Mouse (Mus musculus): ENCODE results near the gene Fam162b.

Fam162b gene

DNA sequence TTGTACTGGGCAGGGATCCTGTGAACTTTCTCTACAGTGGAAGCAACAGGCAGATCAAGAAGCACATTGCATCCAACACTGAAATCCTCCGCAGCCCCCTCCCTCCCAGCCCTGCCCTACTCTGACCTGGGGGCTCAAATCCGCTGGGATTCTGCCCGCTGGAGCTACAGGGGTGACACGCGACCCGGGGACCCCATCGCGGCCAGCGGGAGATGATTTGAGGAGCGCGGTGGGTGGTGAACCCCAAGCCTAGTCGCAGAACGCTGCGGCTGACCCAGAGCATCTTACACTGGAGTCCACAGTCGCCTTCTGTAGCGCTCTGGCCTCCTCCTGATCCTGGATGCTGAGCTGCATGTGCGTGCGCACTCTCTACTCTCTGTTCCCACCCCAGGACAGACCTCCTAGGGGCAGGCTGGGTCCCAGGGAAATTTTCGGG is at the start of gene Fam162b:
Fam162b (minus strand) TSS at position 379 of the 436 bp plus-strand sequence.
- in situ Hi-C loops (cut with MboI, MseI), result no loop called here

DNA sequence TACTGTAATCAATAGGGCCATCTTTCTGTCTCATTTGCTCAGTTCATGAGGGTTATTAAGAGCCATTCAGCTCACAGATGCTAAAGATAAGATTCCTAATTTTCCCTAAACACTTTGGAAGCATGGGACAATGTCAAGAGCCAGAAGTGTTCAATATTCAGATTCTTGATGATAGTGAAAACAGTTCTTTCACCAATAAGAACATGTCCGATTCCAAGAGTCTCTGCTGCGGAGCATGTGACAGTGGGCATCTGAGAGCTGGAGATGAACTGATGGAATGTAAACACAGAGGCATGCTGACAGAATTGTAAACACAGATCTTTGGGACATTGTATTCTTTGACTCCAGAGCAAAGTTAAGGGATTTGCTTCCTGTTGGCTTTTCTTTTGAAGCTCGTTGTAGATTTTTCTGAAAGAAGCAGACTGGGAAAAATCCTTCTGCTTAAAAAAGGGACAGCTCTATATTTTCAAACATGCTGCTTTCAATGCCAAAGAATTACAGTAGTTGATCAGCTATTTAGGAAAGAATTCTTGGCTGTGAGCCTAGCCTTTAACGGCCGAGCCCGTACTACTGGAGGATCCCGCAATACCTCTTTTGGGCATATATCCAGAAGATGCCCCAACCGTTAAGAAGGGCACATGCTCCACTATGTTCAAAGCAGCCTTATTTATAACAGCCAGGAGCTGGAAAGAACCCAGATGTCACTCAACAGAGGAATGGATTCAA is 41.3 kb upstream of the Fam162b start, which contains the start of gene Gprc6a:
Gprc6a (minus strand) TSS at position 51 of the 726 bp plus-strand sequence.
- in situ Hi-C loops (cut with MboI, MseI), result no loop called here

DNA sequence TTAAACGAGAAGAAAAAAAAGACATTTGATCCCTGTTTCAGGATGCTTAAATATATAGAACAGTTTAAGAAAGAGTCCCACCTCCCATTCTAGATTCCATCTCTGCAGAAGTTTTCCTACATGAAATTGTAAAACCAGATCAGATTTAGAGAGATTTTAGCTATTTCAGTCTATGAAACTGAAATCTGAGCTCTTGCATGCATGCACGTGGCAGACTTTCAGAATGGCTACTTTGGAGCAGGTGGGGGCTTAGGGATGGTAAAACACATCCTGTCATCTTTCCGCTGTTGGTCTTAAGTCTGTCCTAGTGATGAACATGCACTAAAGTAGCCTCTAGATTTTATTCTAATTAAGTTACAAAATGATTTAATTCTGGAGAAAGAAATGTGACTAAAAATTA is 30.9 kb upstream of the Fam162b start:
- in situ Hi-C loops (cut with MboI, MseI), result no loop called here

DNA sequence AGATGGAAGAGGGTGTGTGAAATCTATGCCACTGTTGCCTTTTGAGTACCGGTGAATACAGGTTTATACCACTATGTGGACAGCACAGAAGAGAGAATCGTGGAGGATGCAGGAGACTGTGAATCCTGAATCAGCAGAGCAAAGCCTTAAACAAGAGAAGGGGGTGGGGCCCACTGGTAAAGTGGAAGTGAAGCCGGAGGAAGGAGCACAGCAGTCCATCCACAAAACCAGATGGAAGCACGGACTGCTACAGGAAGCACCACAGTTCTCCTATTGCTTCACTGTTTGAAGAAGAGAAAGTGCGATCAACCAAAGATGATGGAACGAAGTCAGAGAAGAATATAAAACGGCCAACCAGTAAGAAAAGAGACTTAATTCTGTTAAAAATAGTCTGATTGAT is 29.8 kb upstream of the Fam162b start:
- in situ Hi-C loops (cut with MboI, MseI), result no loop called here

DNA sequence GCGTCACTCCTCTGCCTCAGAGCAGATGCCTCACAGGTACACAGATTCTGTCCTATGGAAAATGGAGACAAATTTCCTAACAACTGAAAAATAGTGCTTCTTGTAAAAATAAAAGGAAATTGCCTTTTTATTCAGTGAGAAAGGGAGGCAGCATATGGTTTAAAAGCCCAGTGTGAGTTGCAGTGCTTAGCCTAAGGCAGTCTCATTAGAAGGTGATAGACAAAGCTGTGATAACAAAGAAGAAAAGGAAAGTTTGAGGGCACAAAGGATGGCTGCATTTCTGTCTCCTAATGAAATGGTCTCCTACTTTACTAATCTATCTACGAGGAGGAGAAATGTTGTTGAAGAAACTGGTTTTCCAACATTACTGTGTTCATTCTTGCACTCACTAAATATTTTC is 28.2 kb upstream of the Fam162b start:
- in situ Hi-C loops (cut with MboI, MseI), result no loop called here

DNA sequence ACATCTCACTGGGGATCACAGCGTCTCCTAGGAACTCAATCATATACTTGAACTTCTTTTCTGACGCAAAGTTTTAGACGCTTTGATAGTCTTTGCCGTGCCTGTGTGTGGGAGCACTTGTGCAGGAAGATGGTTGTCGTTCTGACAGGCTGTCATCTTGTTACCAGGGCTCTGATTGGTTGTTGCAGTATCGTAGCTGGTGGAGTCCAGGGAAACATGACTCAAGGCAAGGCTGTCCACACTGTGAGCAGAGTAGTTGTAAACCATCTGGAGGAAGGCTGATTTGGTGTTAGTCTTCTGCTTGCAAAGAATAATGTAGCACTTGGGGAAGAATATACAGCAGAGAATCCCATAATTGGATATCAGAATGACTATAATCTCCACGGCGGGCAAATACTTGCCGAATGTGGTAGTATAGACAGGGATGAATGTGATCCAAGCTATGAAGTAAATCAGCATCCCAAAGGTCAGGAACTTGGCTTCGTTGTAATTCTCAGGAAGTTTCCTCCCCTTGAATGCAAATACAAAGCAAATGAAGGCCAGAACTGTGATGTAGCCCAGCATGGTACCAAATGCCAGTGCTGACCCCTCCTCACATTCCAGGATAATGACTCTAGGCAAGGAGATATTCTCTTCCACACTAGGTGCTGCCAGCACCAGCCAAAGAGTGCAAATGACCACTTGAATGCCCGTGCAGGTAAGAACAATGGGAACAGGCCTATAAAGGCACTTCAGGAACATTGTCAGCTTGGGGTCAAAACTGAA is 24.7 kb upstream of the Fam162b start:
- in situ Hi-C loops (cut with MboI, MseI), result no loop called here

DNA sequence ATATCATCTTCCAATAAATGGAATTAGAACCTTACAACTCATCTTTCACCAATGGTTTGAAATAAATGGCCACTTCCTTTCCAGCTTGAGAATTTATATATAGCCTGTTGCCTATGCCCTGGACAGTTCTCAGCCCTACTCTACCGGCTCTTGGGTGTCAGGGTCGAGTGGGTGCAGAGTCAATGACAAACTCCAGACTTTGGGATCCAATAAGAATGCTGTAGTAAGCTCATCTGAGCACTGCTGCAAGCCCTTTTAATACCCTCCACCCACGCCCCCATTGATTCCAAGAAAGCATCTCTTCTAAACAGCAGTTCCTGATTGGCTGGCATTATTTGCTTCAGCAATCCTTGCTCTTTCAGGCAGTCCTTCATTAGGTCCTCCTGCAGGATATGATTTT is 23.1 kb upstream of the Fam162b start:
- in situ Hi-C loops (cut with MboI, MseI), result no loop called here

DNA sequence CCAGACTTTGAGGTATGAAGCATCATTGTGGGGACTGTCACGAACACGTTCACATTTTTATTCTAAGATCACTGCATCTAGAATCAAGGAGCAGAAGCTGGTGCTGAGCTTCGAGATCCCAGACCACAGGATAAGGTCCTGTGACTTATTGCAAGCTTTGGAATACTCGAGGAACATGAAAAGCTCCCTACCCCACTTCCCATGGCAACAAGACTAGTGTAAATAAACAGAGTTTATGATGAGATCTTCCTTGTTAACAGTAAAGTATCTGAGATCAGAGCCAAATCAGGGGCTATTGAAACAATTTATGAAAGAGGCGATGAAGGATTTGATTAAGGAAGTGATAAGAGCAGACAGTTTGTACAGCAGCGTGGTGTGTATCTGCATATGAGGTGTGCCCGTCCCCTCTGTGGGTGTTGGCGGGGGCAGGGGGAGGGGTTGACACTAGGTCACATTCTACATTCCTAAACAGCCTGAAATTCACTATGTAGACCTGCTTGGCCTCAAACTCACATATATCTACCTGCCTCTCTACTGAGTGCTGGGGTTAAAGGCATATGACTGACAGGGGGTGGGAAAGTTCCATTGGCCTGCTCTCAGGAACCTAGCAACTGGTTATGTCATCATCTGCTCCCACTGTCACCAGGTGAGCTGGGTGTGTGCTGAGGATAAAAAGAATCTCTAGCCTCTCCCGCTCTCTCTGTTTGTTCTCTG is 21.8 kb upstream of the Fam162b start:
- in situ Hi-C loops (cut with MboI, MseI), result no loop called here

DNA sequence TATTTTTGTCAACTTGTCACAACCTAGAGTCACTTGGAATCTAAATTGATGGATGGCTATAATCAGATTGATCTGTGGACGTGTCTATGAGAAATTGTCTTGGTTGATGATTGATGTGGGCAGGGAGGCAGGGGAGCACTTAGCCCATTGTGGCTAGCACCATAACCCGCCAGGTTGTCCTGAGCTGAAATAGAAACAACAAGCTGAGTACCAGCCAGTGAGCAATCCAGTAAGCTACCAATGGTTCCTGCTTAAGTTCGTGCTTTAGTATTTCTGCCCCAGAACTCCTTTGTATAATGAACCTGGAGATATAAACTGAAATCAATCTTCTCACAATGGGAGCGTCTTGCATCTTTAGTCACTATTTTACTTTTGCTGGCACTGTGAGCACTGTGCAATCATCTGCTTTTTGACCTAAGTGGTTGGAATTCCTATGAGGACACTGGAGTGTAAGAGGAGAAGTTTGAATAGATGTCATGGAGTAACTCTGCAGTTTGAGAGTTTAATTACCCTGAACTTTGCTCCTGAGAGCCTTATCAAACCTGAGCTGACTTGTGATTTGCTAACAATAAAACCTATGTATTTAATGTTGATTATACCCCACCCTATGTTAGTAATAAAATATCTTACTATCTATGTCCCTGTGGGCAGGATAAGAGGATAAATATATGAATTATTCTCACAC is 19.6 kb upstream of the Fam162b start:
- in situ Hi-C loops (cut with MboI, MseI), result no loop called here

DNA sequence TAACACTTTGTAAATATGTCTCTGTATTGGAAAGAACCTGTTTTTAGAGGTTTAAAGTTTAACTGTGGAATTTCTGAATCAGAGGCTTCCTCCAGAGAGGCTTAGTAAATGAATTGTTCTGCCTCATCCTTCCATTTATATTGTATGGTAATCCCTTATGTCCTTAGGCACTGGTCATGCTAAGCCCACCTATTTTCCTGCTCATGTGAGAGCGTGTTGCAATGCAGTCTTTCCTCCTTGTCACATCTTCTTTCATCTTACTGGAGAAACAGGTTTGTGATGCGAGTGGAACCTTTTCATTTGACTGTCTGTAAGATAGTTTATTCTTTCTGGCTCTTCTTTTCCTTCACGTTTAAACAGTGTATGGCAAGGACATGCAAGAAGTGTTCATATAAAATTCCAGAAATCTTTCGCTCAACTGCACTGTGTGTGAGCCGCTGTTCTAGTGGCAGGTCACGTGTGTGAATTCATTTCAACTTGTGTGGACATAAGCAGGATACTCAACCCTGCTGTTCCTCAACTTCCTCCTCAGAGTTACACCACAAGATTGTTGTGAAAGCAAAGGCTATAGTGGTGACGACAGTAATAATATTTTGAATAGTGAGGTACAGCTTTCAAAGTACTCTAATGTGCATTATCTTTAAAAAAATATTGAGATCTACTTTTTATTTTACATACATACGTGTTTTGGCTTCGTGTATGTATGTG is 6.8 kb upstream of the Fam162b start:
- in situ Hi-C loops (cut with MboI, MseI), result no loop called here

DNA sequence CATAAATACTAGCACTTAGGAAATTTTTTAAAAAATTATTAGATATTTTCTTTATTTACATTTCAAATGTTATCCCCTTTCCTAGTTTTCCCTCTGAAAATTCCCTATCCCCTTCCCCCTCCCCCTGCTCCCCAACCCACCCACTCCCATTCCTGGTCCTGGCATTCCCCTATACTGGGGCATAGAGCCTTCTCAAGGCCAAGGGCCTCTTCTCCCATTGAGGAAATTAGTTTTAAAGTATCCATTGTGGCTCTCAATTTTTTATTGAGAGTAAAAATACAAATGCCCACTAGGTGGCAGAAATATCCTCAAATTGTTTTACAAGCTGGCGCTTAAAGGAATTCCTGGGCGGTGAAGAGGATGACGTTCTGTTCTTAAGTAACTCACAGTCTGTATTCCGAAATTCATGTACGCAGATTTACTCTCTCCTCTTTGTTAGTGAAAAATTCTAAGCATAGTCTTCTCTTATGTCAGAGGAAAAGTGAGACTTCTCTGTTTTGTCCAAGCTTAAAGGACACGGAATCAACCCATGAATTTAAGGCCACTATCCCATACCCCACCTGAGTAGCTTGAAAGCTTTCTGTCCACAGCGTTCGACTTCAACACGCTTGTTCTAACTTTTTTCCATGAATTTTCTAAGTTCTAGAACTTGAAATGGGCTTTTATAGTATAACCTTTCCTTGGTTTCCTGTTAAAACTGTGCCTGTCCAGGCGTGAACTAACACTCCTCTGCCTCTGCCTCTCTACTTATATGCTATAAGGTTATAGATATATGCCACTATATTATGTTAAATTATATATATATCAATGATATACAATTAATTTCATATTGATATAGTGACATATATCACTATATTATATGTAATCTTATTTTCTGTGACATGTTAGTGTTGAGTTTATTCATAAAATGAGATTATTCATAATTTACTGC is 4.9 kb upstream of the Fam162b start:
- in situ Hi-C loops (cut with MboI, MseI), result no loop called here

DNA sequence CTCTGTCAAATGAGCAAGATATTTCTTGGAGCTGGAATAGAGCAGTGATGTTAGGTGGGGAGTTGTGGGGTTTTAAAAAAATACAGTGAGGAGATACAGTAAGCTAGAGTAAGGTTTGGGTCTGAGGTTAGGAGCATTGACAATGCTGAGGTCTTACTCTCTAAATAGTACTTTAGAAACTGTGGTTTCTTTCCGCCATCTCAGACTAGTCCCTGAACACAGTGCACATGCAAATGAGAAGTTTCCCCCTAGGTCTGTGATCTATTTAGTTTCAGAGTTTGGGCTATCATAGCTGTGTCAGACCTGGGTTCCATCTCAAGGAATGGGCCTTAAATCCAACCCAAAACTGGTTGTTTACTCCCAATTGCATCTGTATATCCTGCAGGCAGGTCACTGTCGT is 1.3 kb upstream of the Fam162b start:
- in situ Hi-C loops (cut with MboI, MseI), result no loop called here

DNA sequence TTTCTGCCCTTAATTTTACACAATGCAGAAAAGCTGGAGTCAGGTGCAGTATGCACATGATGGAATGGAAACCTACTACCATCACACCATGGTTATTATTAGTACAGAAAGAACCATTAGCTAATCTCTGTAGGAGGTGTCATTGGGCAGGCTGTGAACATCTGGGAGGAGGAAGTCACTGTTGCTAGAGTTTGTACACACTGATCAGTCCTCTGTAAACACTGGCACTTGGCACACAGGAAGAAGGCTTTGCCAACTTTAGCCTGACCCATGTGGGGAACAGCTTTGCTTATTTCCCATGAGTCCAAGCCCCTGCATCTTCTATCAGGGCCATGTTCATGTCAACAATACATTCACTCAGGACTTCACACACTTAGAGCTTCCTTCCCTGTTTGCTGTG is 5.4 kb downstream of the Fam162b start:
- in situ Hi-C loops (cut with MboI, MseI), result no loop called here

DNA sequence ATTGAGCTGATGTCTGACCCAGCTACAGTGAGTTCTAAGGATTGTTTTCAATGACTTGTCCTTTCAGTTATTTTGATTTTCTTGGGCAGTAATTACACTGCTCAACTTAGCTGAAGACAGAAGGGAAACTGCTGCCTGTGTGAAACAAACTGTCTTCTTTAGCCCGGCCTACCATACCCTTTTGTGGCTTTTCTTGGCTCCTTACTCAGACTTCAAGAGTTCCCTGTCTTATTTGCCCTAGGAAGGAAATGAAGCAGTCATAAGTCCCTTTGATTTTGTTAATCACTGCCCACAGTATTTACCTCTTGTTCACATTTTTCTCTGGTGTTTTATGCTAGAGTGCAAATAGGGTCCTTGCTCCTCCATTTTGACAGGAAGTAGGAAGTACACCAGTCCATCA is 5.9 kb downstream of the Fam162b start:
- in situ Hi-C loops (cut with MboI, MseI), result no loop called here

DNA sequence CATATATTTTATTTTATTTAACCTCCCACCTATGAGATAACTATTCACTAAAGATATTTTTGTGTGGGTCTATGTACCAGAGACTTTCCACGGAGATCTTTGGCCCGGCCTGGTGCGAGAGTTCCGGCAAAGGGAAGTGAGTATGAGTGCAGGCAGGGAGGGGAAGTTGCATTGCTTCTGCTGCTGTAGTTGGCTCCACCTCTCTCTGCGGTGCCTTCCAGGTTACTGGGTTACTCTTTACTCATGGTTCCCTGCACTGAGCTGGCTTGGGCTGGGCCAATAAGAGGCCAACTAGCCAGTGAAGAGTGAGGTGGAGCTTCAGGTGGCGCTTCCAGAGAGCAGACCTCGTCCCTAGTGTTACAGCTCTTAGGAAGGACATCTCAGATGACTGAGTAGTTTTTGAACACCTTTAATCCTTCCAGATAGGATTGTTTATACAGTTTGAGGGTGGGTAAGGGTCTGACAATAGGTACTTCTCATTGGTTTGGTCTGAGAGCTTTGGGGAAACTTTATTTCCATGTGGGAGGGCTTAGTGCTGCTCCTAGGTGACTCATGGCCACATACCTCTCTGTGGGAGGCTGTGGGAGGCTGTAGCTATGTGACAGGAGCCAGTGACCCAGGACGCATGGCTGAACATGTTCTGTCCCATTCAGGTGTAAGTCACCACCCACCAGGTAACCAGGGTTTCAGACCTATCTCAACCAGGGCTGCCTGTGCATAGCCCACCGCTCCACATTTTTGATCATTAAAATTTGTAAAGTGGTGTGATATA is 18.9 kb downstream of the Fam162b start:
- in situ Hi-C loops (cut with MboI, MseI), result no loop called here

DNA sequence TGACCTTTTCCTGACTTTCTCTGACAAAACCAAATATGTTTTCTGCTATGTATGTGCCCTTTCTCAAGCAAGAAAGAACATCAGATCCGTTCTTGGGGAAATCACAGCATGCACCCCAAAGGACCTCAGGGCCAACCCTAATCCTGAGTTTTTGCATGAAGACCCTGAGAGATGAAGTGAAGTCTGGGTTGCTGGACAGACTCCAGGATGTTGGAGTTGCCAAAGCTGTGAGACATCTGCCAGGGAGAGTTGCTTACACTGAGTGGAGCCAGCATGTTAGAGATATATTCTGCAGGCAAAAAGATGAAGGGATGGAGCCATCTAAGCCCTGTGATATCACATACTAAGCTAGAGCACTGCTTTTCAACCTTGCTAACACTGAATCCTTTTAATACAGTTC is 34.3 kb downstream of the Fam162b start:
- in situ Hi-C loops (cut with MboI, MseI), result no loop called here

DNA sequence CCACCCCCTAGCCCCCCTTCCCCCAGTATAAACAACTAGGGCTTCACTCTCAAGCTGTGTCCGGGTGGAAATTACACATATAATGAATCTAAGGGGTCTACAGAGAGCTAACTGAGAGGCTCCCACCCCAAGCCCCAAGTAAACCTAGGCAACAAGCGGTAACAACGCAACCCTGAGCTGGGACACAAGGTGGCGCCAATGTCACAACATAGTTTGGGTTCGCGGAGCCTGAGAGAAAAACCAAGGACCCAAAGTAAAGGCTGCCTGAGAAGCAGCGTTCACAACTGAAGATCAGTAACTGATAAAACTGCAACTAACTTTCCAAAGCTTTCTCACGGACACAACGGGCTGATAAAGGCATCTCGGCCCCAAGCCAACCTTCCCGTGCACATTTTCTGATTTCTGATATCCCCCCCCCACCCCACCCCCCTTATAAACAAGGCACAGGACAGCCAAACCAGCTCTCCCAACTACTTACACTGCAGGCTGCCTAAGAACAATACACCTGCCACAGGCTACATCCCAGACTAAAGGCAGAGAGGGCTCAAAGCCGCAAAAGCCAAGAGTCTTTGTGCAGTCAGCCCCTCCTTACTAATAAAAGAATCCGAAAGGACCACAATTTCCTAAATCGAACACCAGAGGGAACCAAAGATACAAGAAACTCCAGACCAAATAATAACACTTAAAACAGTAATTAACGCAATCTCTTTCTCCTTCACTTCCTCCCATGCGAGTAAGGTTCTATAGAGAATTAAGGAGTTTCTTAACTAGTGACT is 36.8 kb downstream of the Fam162b start:
- in situ Hi-C loops (cut with MboI, MseI), result no loop called here
